Mouse (Mus musculus): ENCODE measurements at regions not wholly inside any gene's neighbourhood (a gene's known extent, or its start where the extent isn't known, plus 50 kb on each side); places are given as distances from the start of the nearest gene placed in this dataset.

DNA sequence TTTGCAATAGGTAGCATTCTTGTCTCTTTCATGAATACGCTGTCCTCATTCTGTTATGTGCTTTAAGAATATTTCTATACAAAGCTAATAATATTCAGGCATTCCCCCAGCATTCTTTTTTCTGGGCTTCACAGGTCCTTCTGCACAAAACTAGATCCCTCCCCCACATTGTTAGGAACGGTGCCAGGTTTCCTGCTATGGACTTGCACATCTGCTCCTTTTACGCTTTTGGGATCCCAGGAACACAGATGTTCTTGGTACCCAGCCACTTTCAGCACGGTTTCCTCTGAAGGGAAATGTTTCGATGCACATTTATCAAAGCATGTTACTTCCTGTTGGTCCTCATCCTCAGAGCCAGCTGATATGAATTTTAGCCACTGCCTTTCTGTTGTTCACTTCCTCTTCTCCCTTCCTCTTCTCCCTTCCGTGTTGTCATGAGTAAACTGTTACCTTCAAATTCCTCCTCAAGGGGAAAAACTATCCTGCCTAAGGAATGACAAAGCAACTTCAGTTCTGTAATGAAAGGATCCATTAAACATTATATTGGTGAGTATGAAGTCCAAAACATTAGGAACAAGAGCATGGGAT, 209.9 kb upstream of the Gbe1 start:
- H3K4me2 ChIP-seq, result no peak overlapping the region
- H3K4me1 ChIP-seq (replicated peaks), result no peaks in the 10 kb centered on the region
- WGBS, result 63% methylated on average over 6 of the region's 6 CpGs
- H3K4me3 ChIP-seq, result no peak overlapping the region
- no peak overlapping the region for H3K9ac ChIP-seq
- H3K36me3 ChIP-seq, result no peaks in the 10 kb centered on the region
- no peaks in the 10 kb centered on the region for H3K9me3 ChIP-seq
- H3K27ac ChIP-seq (replicated peaks), result no peak overlapping the region
- no peak for ATAC-seq (ENCODE audit: low FRiP score, low read depth)
- no peaks in the 10 kb centered on the region for H3K27me3 ChIP-seq

DNA sequence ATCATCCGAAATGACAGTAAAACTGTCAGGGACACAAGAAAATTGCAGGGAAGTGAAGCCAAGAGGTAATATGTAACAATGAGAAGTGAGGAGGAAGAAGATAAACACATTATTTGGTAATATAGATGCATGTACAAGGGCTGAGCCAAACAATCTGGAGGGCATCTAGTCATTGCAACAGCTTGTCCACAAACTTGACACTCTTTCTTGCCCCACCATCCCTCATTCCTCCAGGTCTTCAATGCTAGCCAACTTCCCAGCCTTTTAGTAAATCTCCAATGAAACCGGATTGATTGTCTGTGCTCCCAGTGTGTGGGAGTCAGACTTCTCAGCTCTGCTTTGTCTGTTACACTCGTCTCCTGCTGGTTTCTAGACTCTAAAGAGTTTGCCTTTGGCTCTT, 172.3 kb upstream of the Gbe1 start:
- Histone ChIP-seq H3K27ac (replicated peaks) (no peak overlapping the region), H3K9ac (no peak overlapping the region), H3K4me1 (replicated peaks) (no peaks in the 10 kb centered on the region), H3K9me3 (no peaks in the 10 kb centered on the region), H3K4me3 (no peak overlapping the region), H3K4me2 (no peak overlapping the region), H3K27me3 (no peaks in the 10 kb centered on the region), H3K36me3 (no peaks in the 10 kb centered on the region)
- ATAC-seq (ENCODE audit: low FRiP score, low read depth), result no peak
- WGBS, result 39% methylated on average over 3 of the region's 3 CpGs

GRCm38 (mm10) chr16:70147673-70148359, 165.9 kb upstream of the Gbe1 start:
- Histone ChIP-seq H3K4me2 (no peak overlapping the region), H3K4me3 (no peak overlapping the region), H3K36me3 (no peaks in the 10 kb centered on the region), H3K9ac (no peak overlapping the region), H3K4me1 (replicated peaks) (no peaks in the 10 kb centered on the region), H3K9me3 (no peaks in the 10 kb centered on the region), H3K27me3 (no peaks in the 10 kb centered on the region), H3K27ac (replicated peaks) (no peak overlapping the region)
- WGBS, result 35% methylated on average over 10 of the region's 10 CpGs
- no peak for ATAC-seq (ENCODE audit: low FRiP score, low read depth)

DNA sequence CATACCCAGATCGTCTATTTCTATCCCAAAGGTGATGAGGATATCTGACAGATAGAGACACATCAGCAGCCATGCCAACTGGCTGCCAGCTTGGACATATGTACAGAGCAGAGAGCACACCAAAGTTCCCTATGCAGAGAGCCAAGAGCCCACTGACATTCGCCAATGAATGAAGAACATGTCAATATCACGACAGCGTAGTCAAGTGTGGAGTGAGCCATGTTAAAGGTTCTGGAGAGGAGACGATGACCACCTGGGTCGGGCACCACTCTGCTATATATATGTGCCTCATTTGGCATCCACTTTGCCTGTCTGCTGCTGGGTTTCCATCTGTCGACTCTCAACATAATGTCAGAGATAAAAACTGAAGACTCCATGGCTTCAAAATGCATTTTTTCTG, 159.2 kb upstream of the Gbe1 start:
- Histone ChIP-seq H3K36me3 (no peaks in the 10 kb centered on the region), H3K9me3 (no peaks in the 10 kb centered on the region), H3K9ac (no peak overlapping the region), H3K4me1 (replicated peaks) (no peaks in the 10 kb centered on the region), H3K27me3 (no peaks in the 10 kb centered on the region), H3K4me2 (no peak overlapping the region), H3K4me3 (no peak overlapping the region), H3K27ac (replicated peaks) (no peak overlapping the region)
- peak; percentile 68; the same call in 1 of the 2 replicates for ATAC-seq (ENCODE audit: low FRiP score, low read depth)
- WGBS, result 87% methylated on average over 7 of the region's 7 CpGs

DNA sequence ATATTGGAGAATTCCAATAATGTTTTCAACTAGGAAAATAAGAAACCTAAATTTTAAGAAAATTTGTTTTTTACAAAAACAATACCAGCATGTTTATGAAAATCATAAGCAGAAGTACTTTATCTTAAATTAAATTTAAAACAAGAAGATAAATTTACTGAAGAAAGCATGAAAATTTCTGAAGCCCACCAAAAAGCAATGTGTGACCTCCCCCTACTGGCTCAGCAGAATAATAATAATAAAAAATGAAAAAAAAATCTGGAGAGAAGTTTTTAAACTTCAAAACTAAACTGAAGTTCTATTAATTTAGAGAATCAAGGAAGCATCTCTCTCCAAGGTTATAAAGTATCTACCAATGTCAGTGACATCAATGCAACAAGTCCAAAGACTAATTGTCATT, 153.2 kb upstream of the Gbe1 start:
- Histone ChIP-seq H3K27ac (replicated peaks) (no peak overlapping the region), H3K4me1 (replicated peaks) (no peaks in the 10 kb centered on the region), H3K9me3 (no peaks in the 10 kb centered on the region), H3K4me2 (no peak overlapping the region), H3K36me3 (no peaks in the 10 kb centered on the region), H3K9ac (no peak overlapping the region), H3K4me3 (no peak overlapping the region), H3K27me3 (no peaks in the 10 kb centered on the region)
- ATAC-seq (ENCODE audit: low FRiP score, low read depth), result no peak

- Histone ChIP-seq H3K9ac (no peak overlapping the region), H3K4me3 (no peak overlapping the region), H3K27ac (replicated peaks) (no peak overlapping the region), H3K4me2 (no peak overlapping the region), H3K36me3 (no peaks in the 10 kb centered on the region), H3K27me3 (no peaks in the 10 kb centered on the region), H3K4me1 (replicated peaks) (no peaks in the 10 kb centered on the region), H3K9me3 (no peaks in the 10 kb centered on the region)
- WGBS, result 90% methylated on average over 7 of the region's 7 CpGs
- no peak for ATAC-seq (ENCODE audit: low FRiP score, low read depth)
Measured at GRCm38 (mm10) chr16:70175140-70175539, 138.6 kb upstream of the Gbe1 start.

DNA sequence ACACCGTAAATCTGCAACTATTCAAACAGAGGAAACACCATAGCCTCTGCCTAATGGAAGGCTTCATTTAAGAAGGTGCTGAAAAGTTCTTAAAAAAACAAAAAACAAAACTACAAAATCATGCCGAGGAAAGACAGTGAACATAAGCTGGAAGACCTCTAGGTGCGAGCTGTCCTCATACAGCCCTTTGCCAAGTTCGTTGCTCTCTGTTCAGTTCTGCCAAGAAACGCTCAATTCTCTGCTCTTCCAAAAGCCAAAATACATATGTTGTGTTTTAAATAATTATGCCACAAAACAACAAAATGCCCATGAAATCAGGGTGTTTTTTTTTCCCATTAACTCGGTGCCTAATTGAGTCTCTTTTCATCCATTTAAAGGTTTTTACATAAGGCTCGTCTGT, 134.8 kb upstream of the Gbe1 start:
- H3K9me3 ChIP-seq, result no peaks in the 10 kb centered on the region
- H3K4me1 ChIP-seq (replicated peaks), result no peaks in the 10 kb centered on the region
- no peaks in the 10 kb centered on the region for H3K36me3 ChIP-seq
- 79% methylated on average over 7 of the region's 7 CpGs for WGBS
- ATAC-seq (ENCODE audit: low FRiP score, low read depth), result no peak
- H3K27me3 ChIP-seq, result no peaks in the 10 kb centered on the region
- no peak overlapping the region for H3K9ac ChIP-seq
- no peak overlapping the region for H3K27ac ChIP-seq (replicated peaks)
- no peak overlapping the region for H3K4me3 ChIP-seq
- no peak overlapping the region for H3K4me2 ChIP-seq

- H3K27ac ChIP-seq (replicated peaks), result no peak overlapping the region
- 75% methylated on average over 1 of the region's 1 CpGs for WGBS
- no peaks in the 10 kb centered on the region for H3K9me3 ChIP-seq
- no peaks in the 10 kb centered on the region for H3K36me3 ChIP-seq
- no peak overlapping the region for H3K4me3 ChIP-seq
- no peaks in the 10 kb centered on the region for H3K4me1 ChIP-seq (replicated peaks)
- H3K4me2 ChIP-seq, result no peak overlapping the region
- ATAC-seq (ENCODE audit: low FRiP score, low read depth), result no peak
- no peak overlapping the region for H3K9ac ChIP-seq
- no peaks in the 10 kb centered on the region for H3K27me3 ChIP-seq
Measured at GRCm38 (mm10) chr16:70213861-70214597, 99.7 kb upstream of the Gbe1 start.

DNA sequence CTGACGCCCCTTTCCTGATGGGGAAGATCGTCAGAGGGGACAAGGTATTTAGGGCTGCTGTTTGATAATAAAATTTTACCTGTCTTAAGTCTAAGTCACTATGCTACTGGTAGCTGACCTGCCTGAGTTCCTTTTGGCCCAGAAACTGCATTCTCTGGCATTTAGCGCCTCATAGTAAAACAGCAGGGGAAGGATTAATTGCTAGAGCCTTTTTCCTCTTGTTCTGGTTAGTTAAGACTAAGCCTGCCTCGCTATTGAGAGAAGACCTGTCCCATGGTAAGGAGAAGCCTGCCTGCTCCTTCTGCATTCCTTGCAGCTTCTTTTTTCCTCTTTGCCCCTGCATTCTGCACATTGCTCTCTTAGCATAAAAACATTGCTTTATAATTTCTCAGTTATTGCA, 98.9 kb upstream of the Gbe1 start:
- no peak for ATAC-seq (ENCODE audit: low FRiP score, low read depth)
- WGBS, result 32% methylated on average over 4 of the region's 4 CpGs
- H3K9ac ChIP-seq, result no peak overlapping the region
- H3K9me3 ChIP-seq, result no peaks in the 10 kb centered on the region
- no peaks in the 10 kb centered on the region for H3K4me1 ChIP-seq (replicated peaks)
- H3K4me2 ChIP-seq, result no peak overlapping the region
- H3K27me3 ChIP-seq, result no peaks in the 10 kb centered on the region
- no peak overlapping the region for H3K27ac ChIP-seq (replicated peaks)
- H3K4me3 ChIP-seq, result no peak overlapping the region
- no peaks in the 10 kb centered on the region for H3K36me3 ChIP-seq

DNA sequence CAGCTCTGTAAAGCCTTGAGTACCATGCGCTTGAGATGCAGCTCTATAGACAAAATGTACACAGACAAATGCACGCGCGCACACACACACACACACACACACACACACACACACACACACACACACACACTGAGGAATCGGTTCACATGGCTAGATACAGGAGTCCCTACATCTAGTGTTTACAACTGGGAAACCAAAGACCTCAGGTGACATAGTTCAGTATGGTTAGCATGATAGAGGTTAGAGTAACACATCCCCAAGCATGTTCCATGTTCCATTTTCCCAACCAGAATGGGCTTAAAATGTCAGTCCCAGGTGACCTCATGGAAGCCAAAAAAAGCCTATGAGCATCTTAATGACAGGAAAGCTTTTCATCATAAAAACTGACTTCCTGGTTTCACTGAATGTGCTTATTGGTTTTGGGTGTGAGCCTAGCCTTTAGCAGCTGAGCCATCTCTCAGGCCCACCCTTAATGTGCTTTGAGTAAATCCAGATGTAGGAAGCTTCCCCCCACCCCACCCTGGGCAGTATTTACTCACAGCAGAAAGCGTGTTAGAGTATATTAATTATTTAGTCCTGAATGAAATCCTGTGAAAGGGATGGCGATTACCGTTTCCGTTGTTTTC, 86.0 kb upstream of the Gbe1 start:
- no peak for ATAC-seq (ENCODE audit: low FRiP score, low read depth)
- H3K4me3 ChIP-seq, result no peak overlapping the region
- WGBS, result 86% methylated on average over 9 of the region's 9 CpGs

DNA sequence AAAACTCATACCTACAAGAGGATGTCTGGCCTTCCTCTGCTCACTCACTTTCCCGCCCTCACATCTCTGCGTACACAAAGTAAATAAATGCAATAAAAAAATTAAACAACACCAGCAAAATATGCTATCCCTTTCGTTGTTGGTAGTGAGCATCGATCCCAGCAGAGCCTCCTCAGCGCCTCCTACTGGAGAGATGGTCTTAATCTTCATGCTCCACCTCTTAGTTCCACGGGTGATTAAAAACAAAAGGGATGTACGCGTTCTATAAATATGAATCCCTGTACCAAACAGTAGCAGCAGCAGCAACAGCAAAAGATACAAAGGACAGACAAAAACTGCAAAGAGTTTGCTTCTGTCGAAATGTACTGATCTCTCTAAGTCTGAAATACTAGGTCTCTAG, 81.0 kb upstream of the Gbe1 start:
- Histone ChIP-seq H3K9ac (no peak overlapping the region), H3K4me1 (replicated peaks) (0 out of 2 replicates have a peak, but pooled peaks cover 4% of the 10 kb centered on the region), H3K4me2 (no peak overlapping the region), H3K4me3 (no peak overlapping the region), H3K27ac (replicated peaks) (no peak overlapping the region), H3K9me3 (no peaks in the 10 kb centered on the region), H3K27me3 (no peaks in the 10 kb centered on the region), H3K36me3 (no peaks in the 10 kb centered on the region)
- WGBS, result 88% methylated on average over 9 of the region's 9 CpGs
- ATAC-seq (ENCODE audit: low FRiP score, low read depth), result no peak

More for the DNA sequence above, 86.0 kb upstream of the Gbe1 start:
- no peak overlapping the region for H3K9ac ChIP-seq
- no peaks in the 10 kb centered on the region for H3K27me3 ChIP-seq
- 0 out of 2 replicates have a peak, but pooled peaks cover 4% of the 10 kb centered on the region for H3K4me1 ChIP-seq (replicated peaks)
- no peak overlapping the region for H3K4me2 ChIP-seq
- no peak overlapping the region for H3K27ac ChIP-seq (replicated peaks)
- no peaks in the 10 kb centered on the region for H3K36me3 ChIP-seq
- no peaks in the 10 kb centered on the region for H3K9me3 ChIP-seq

GRCm38 (mm10) chr16:70235189-70235588, 78.6 kb upstream of the Gbe1 start:
- ATAC-seq (ENCODE audit: low FRiP score, low read depth), result no peak
- Histone ChIP-seq H3K4me2 (no peak overlapping the region), H3K27me3 (no peaks in the 10 kb centered on the region), H3K36me3 (no peaks in the 10 kb centered on the region), H3K9ac (no peak overlapping the region), H3K4me1 (replicated peaks) (peaks cover 6% of the 10 kb centered on the region), H3K4me3 (no peak overlapping the region), H3K27ac (replicated peaks) (no peak overlapping the region), H3K9me3 (no peaks in the 10 kb centered on the region)
- WGBS, result 96% methylated on average over 4 of the region's 4 CpGs
